Mouse (Mus musculus) cortical plate, adult 2 months (tissue): ENCODE measurements at regions not wholly inside any gene's neighbourhood (a gene's known extent, or its start where the extent isn't known, plus 50 kb on each side); places are given as distances from the start of the nearest gene placed in this dataset.

Experiments
- CTCF ChIP-seq: fragments of 200-500 bp; IDR thresholded peaks from 2 replicates; pipeline ENCODE4 v1.5.1; 2011; ENCODE audit warnings: mild to moderate bottlenecking, control low read depth, low read length; ENCODE audit not compliant: insufficient read depth; ENCODE audit errors: extremely low read depth
- POLR2A ChIP-seq: fragments of 200-500 bp; IDR thresholded peaks from 2 replicates; pipeline ENCODE4 v1.6.1; 2011; ENCODE audit warnings: mild to moderate bottlenecking, low read length, control low read depth; ENCODE audit not compliant: insufficient read depth; ENCODE audit errors: extremely low read depth

DNA sequence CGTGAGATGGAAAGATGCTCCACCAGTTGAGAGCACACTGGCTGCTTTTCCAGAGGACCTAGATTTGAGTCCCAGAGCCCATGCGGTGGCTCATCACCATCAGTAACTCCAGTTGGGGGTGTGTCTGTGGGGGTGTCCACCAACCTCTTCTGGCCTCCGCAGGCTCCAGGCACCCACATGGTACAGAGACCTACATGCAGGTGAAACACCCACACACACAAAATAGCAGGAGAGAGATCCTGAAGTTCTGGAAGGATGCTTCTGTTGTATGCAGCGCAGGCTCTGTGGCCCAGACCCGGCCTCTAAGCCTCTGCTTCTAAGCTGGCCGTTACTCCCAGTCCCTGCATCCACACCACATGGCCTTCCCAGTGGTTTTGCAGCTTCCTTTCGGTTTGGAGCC, 86.5 kb downstream of the Zfp281 start:
- TF ChIP-seq CTCF = no peak
- no peak for TF ChIP-seq POLR2A
